In the genomic region with DNA sequence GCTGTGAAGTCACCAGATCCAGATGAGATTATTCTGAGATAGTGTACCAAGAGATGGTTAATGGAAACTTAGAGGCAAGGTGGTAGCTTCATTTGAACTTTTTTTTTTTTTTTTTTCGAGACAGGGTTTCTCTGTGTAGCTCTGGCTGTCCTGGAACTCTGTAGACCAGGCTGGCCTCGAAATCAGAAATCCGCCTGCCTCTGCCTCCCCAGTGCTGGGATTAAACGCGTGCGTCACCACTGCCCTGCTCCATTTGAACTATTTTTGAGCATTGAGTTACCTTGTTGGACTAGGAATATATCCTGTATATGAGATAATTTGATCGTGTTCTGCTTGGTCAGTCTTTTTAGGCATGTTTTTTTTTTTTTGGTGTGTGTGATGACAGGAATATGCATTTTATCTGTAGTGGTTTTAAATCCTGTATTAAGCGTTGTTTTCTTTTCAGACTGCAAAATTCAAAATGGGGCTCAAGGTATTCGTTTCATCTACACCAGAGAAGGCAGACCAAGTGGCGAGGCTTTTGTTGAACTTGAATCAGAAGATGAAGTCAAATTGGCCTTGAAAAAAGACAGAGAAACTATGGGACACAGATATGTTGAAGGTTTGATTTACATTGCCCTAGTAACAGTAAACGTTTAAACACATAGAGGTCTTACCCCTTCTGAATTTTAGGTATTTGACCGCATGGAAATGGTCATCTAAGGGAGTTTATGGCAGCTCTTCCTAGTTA, we compare ENCODE assay signal across 8 mouse cellular contexts. TPM values are rescaled to one million over a fixed set of nuclear protein-coding genes. Genes with fewer than 3 reads are reported as not detected.
DNase-seq lines count a peak whose midpoint lies in the region; ATAC-seq and TF ChIP-seq lines count a peak whose summit lies in the region.

No protein-coding gene starts in this region.

- H3K36me3 ChIP-seq in kidney, postnatal 0 days (ENCODE audit: insufficient read depth, low read length): peaks cover 16% of the 10 kb centered on the region
- H3K36me3 ChIP-seq in embryonic facial prominence, embryonic 11.5 days (replicated peaks; ENCODE audit: control insufficient read depth, insufficient read depth, low read depth, low read length): peaks cover 16% of the 10 kb centered on the region
- H3K36me3 ChIP-seq in hindbrain, postnatal 0 days (ENCODE audit: insufficient read depth, low read length): peaks cover 17% of the 10 kb centered on the region; the same call in 1 of the 2 replicates
- peaks cover 9% of the 10 kb centered on the region; the same call in 1 of the 2 replicates for H3K36me3 ChIP-seq in midbrain, postnatal 0 days (ENCODE audit: insufficient read depth, low read length)

- H3K9ac ChIP-seq in kidney, postnatal 0 days (ENCODE audit: low read depth, low read length): peak overlapping the region; percentile 99; the same call in 1 of the 2 replicates
- H3K9ac ChIP-seq in embryonic facial prominence, embryonic 11.5 days (replicated peaks; ENCODE audit: low read length): no peak overlapping the region; the same call in 1 of the 2 replicates
- H3K9ac ChIP-seq in hindbrain, postnatal 0 days (replicated peaks; ENCODE audit: low read length): peak overlapping the region; percentile 91; the same call in 1 of the 2 replicates
- H3K9ac ChIP-seq in midbrain, postnatal 0 days (replicated peaks; ENCODE audit: low read length, poor library complexity, severe bottlenecking): peak overlapping the region; percentile 100; the same call in 1 of the 2 replicates

- H3K4me2 ChIP-seq in kidney, postnatal 0 days (ENCODE audit: low read length): peak overlapping the region; percentile 72
- H3K4me2 ChIP-seq in embryonic facial prominence, embryonic 11.5 days (ENCODE audit: low read depth, low read length): peak overlapping the region; percentile 67
- H3K4me2 ChIP-seq in hindbrain, postnatal 0 days (ENCODE audit: low read depth, low read length): peak overlapping the region; percentile 99
- H3K4me2 ChIP-seq in midbrain, postnatal 0 days (ENCODE audit: low read depth, low read length, poor library complexity, severe bottlenecking): peak overlapping the region; percentile 51

- H3K27me3 ChIP-seq in kidney, postnatal 0 days (ENCODE audit: insufficient read depth, low read length): no peaks in the 10 kb centered on the region
- no peaks in the 10 kb centered on the region for H3K27me3 ChIP-seq in embryonic facial prominence, embryonic 11.5 days (ENCODE audit: control insufficient read depth, insufficient read depth, low read length)
- no peaks in the 10 kb centered on the region for H3K27me3 ChIP-seq in hindbrain, postnatal 0 days (ENCODE audit: insufficient read depth, low read length)
- no peaks in the 10 kb centered on the region for H3K27me3 ChIP-seq in midbrain, postnatal 0 days (ENCODE audit: insufficient read depth, low read length)

- 0 out of 2 replicates have a peak, but pooled peaks cover 7% of the 10 kb centered on the region for H3K4me1 ChIP-seq in kidney, postnatal 0 days (replicated peaks; ENCODE audit: insufficient read depth, low read length)
- H3K4me1 ChIP-seq in embryonic facial prominence, embryonic 11.5 days (ENCODE audit: control insufficient read depth, insufficient read depth, low read length): no peaks in the 10 kb centered on the region; the same call in 1 of the 2 replicates
- H3K4me1 ChIP-seq in hindbrain, postnatal 0 days (ENCODE audit: insufficient read depth, low read length): peaks cover 11% of the 10 kb centered on the region
- H3K4me1 ChIP-seq in midbrain, postnatal 0 days (ENCODE audit: insufficient read depth, low read length): peaks cover 9% of the 10 kb centered on the region; the same call in 1 of the 2 replicates

- H3K4me3 ChIP-seq in kidney, postnatal 0 days (replicated peaks; ENCODE audit: low read depth, low read length): peak overlapping the region; percentile 100
- H3K4me3 ChIP-seq in embryonic facial prominence, embryonic 11.5 days (ENCODE audit: low read depth, low read length): peak overlapping the region; percentile 73
- peak overlapping the region; percentile 80 for H3K4me3 ChIP-seq in hindbrain, postnatal 0 days (ENCODE audit: low read length)
- peak overlapping the region; percentile 96 for H3K4me3 ChIP-seq in midbrain, postnatal 0 days (ENCODE audit: low read depth, low read length)

- ATAC-seq in kidney, postnatal 0 days (replicated peaks; ENCODE audit: low FRiP score, low read depth): no peak
- no peak for ATAC-seq in embryonic facial prominence, embryonic 11.5 days (replicated peaks; ENCODE audit: insufficient number of reproducible peaks, low FRiP score, low TSS enrichment, low read depth)
- no peak for ATAC-seq in hindbrain, postnatal 0 days
- ATAC-seq in midbrain, postnatal 0 days (ENCODE audit: low FRiP score): no peak

- DNase-seq in kidney, postnatal 0 days (ENCODE audit: low spot score): no peak
- DNase-seq in kidney, postnatal 14 days: no peak
- DNase-seq in embryonic facial prominence, embryonic 11.5 days (ENCODE audit: low spot score): no peak
- DNase-seq in hindbrain, postnatal 0 days (ENCODE audit: low spot score): no peak
- no peak for DNase-seq in midbrain, postnatal 0 days (ENCODE audit: low spot score)
- no peak for DNase-seq in thymus, postnatal 4 days
- no peak for DNase-seq in adipocyte (ENCODE audit: low spot score)
- no peak for DNase-seq in urinary bladder, adult 2 months (ENCODE audit: low spot score)

- no peaks in the 10 kb centered on the region for H3K9me3 ChIP-seq in kidney, postnatal 0 days (replicated peaks; ENCODE audit: low read length)
- H3K9me3 ChIP-seq in embryonic facial prominence, embryonic 11.5 days (replicated peaks; ENCODE audit: control insufficient read depth, low read length): no peaks in the 10 kb centered on the region
- no peaks in the 10 kb centered on the region for H3K9me3 ChIP-seq in hindbrain, postnatal 0 days (ENCODE audit: low read length)
- no peaks in the 10 kb centered on the region for H3K9me3 ChIP-seq in midbrain, postnatal 0 days (ENCODE audit: low read length)

- TF ChIP-seq CTCF in kidney, postnatal 0 days (IDR thresholded peaks at IDR 0.05; ENCODE audit: low read depth): no peak
- no peak for TF ChIP-seq CTCF in hindbrain, postnatal 0 days (IDR thresholded peaks at IDR 0.05; ENCODE audit: low read depth)
- no peak for TF ChIP-seq CTCF in midbrain, postnatal 0 days (IDR thresholded peaks at IDR 0.05)

- 41% methylated on average over 12 of the region's 12 CpGs for WGBS in kidney, postnatal 0 days
- WGBS in embryonic facial prominence, embryonic 11.5 days: 73% methylated on average over 12 of the region's 12 CpGs
- WGBS in hindbrain, postnatal 0 days: 64% methylated on average over 12 of the region's 12 CpGs
- 69% methylated on average over 12 of the region's 12 CpGs for whole genome bisulfite sequencing in midbrain, postnatal 0 days

- no peak overlapping the region for H3K27ac ChIP-seq in kidney, postnatal 0 days
- no peak overlapping the region for H3K27ac ChIP-seq in embryonic facial prominence, embryonic 11.5 days (replicated peaks; ENCODE audit: low read depth, low read length)
- H3K27ac ChIP-seq in hindbrain, postnatal 0 days: no peak overlapping the region
- no peak overlapping the region for H3K27ac ChIP-seq in midbrain, postnatal 0 days (ENCODE audit: low read depth, low read length)

RNA-seq across cellular contexts. Expression of a gene that starts 2.4 kb away (rescaled TPM):
- 294 and 309 TPM in 2 replicates for polyA plus RNA-seq in kidney, postnatal 0 days (2015; fragmentation: Nextera tagmentation; extraction: Ambion mirVana)
- 823 and 855 TPM in 2 replicates for polyA plus RNA-seq in embryonic facial prominence, embryonic 11.5 days (2014; fragmentation: Nextera tagmentation; extraction: Ambion mirVana)
- 171 and 176 TPM in 2 replicates for total RNA-seq in hindbrain, postnatal 0 days (2014; rRNA removed)
- 244 and 249 TPM in 2 replicates for polyA plus RNA-seq in hindbrain, postnatal 0 days (2015; fragmentation: Nextera tagmentation; extraction: Ambion mirVana)
- 215 and 300 TPM in 2 replicates for total RNA-seq in midbrain, postnatal 0 days (2014; rRNA removed)
- 262 and 273 TPM in 2 replicates for polyA plus RNA-seq in midbrain, postnatal 0 days (2015; fragmentation: Nextera tagmentation; extraction: Ambion mirVana)
- 251 and 299 TPM in 2 replicates for polyA plus RNA-seq in urinary bladder, adult 2 months (2012; rRNA removed)

RNA-seq across cellular contexts. Expression of a gene that starts 24.9 kb away (rescaled TPM):
- polyA plus RNA-seq in kidney, postnatal 0 days (2015; fragmentation: Nextera tagmentation; extraction: Ambion mirVana): 1.4 and 1.5 TPM in 2 replicates
- not detected in 2 replicates for polyA plus RNA-seq in embryonic facial prominence, embryonic 11.5 days (2014; fragmentation: Nextera tagmentation; extraction: Ambion mirVana)
- 0.47 TPM in 1 of 2 replicates, not detected in the other for total RNA-seq in hindbrain, postnatal 0 days (2014; rRNA removed)
- 1.2 and 1.5 TPM in 2 replicates for polyA plus RNA-seq in hindbrain, postnatal 0 days (2015; fragmentation: Nextera tagmentation; extraction: Ambion mirVana)
- 0.71 TPM in 1 of 2 replicates, not detected in the other for total RNA-seq in midbrain, postnatal 0 days (2014; rRNA removed)
- 0.92 and 1.8 TPM in 2 replicates for polyA plus RNA-seq in midbrain, postnatal 0 days (2015; fragmentation: Nextera tagmentation; extraction: Ambion mirVana)
- 0.12 and 0.25 TPM in 2 replicates for polyA plus RNA-seq in urinary bladder, adult 2 months (2012; rRNA removed)

RNA-seq across cellular contexts. Expression of a gene that starts 51.7 kb away (rescaled TPM):
- polyA plus RNA-seq in kidney, postnatal 0 days (2015; fragmentation: Nextera tagmentation; extraction: Ambion mirVana): 29.0 and 31.7 TPM in 2 replicates
- polyA plus RNA-seq in embryonic facial prominence, embryonic 11.5 days (2014; fragmentation: Nextera tagmentation; extraction: Ambion mirVana): 22.9 and 24.4 TPM in 2 replicates
- 12.3 and 15.1 TPM in 2 replicates for total RNA-seq in hindbrain, postnatal 0 days (2014; rRNA removed)
- 17.6 and 19.8 TPM in 2 replicates for polyA plus RNA-seq in hindbrain, postnatal 0 days (2015; fragmentation: Nextera tagmentation; extraction: Ambion mirVana)
- 11.3 and 21.8 TPM in 2 replicates for total RNA-seq in midbrain, postnatal 0 days (2014; rRNA removed)
- polyA plus RNA-seq in midbrain, postnatal 0 days (2015; fragmentation: Nextera tagmentation; extraction: Ambion mirVana): 19.9 and 20.6 TPM in 2 replicates
- polyA plus RNA-seq in urinary bladder, adult 2 months (2012; rRNA removed): 27.2 and 29.3 TPM in 2 replicates

RNA-seq across cellular contexts. Expression of a gene that starts 53.7 kb away (rescaled TPM):
- 302 and 330 TPM in 2 replicates for polyA plus RNA-seq in kidney, postnatal 0 days (2015; fragmentation: Nextera tagmentation; extraction: Ambion mirVana)
- 247 and 265 TPM in 2 replicates for polyA plus RNA-seq in embryonic facial prominence, embryonic 11.5 days (2014; fragmentation: Nextera tagmentation; extraction: Ambion mirVana)
- 174 and 197 TPM in 2 replicates for total RNA-seq in hindbrain, postnatal 0 days (2014; rRNA removed)
- 254 and 259 TPM in 2 replicates for polyA plus RNA-seq in hindbrain, postnatal 0 days (2015; fragmentation: Nextera tagmentation; extraction: Ambion mirVana)
- total RNA-seq in midbrain, postnatal 0 days (2014; rRNA removed): 227 and 275 TPM in 2 replicates
- polyA plus RNA-seq in midbrain, postnatal 0 days (2015; fragmentation: Nextera tagmentation; extraction: Ambion mirVana): 235 and 244 TPM in 2 replicates
- polyA plus RNA-seq in urinary bladder, adult 2 months (2012; rRNA removed): 177 and 247 TPM in 2 replicates
